Mouse (Mus musculus) kidney, postnatal 14 days (tissue): Measurements from ENCODE around the gene Cblc.

Experiments
- DNase-seq: peaks from one replicate; pipeline ENCODE4 v3.0.0; 2022; ENCODE audit warnings: mixed read lengths

The Cblc gene

GRCm38 (mm10) chr7:19781741-19782140, 14.9 kb downstream of the Cblc start:
- DNase-seq, result no peak

- no peak for DNase-seq
These were observed 16.7 kb downstream of the Cblc start for GRCm38 (mm10) chr7:19779903-19780302.

- DNase-seq, result no peak
These were observed 18.0 kb downstream of the Cblc start for GRCm38 (mm10) chr7:19778645-19779044.

GRCm38 (mm10) chr7:19777049-19777723, 19.4 kb downstream of the Cblc start:
- no peak for DNase-seq

- DNase-seq, result no peak
These were observed 24.9 kb downstream of the Cblc start for GRCm38 (mm10) chr7:19771682-19772081.

GRCm38 (mm10) chr7:19770984-19771391, 25.6 kb downstream of the Cblc start, which contains the start of gene Bcam:
TSS of gene Bcam (minus strand) at chr7:19771016.
- DNase-seq, result peak; percentile 72

- peak; percentile 95 for DNase-seq
These were observed 26.2 kb downstream of the Cblc start for GRCm38 (mm10) chr7:19770375-19770754.

- DNase-seq, result no peak
These were observed 26.9 kb downstream of the Cblc start for GRCm38 (mm10) chr7:19769434-19770374.

GRCm38 (mm10) chr7:19769001-19769400, 27.6 kb downstream of the Cblc start:
- peak; percentile 58 for DNase-seq

GRCm38 (mm10) chr7:19768251-19768650, 28.4 kb downstream of the Cblc start:
- peak; percentile 55 for DNase-seq

GRCm38 (mm10) chr7:19764581-19764980, 32.0 kb downstream of the Cblc start:
- DNase-seq, result no peak

- peak; percentile 40 for DNase-seq
These were observed 32.7 kb downstream of the Cblc start for GRCm38 (mm10) chr7:19763829-19764477.

GRCm38 (mm10) chr7:19762283-19762682, 34.3 kb downstream of the Cblc start:
- no peak for DNase-seq

- DNase-seq, result peak; percentile 49
These were observed 36.6 kb downstream of the Cblc start for GRCm38 (mm10) chr7:19760021-19760420.

- DNase-seq, result no peak
These were observed 38.0 kb downstream of the Cblc start for GRCm38 (mm10) chr7:19758623-19759022.

GRCm38 (mm10) chr7:19755851-19756786, 40.5 kb downstream of the Cblc start:
- DNase-seq, result peak; percentile 85

- no peak for DNase-seq
These were observed 41.6 kb downstream of the Cblc start for GRCm38 (mm10) chr7:19755008-19755407.

- DNase-seq, result no peak
These were observed 42.5 kb downstream of the Cblc start for GRCm38 (mm10) chr7:19754065-19754464.

- DNase-seq, result peak; percentile 76
These were observed 43.0 kb downstream of the Cblc start for GRCm38 (mm10) chr7:19753587-19753986.

GRCm38 (mm10) chr7:19752652-19753051, 44.0 kb downstream of the Cblc start:
- no peak for DNase-seq

GRCm38 (mm10) chr7:19751070-19751383, 45.6 kb downstream of the Cblc start:
- DNase-seq, result no peak
